Mouse (Mus musculus): ENCODE measurements at regions not wholly inside any gene's neighbourhood (a gene's known extent, or its start where the extent isn't known, plus 50 kb on each side); places are given as distances from the start of the nearest gene placed in this dataset.

GRCm38 (mm10) chr2:118035333-118035732, 76.3 kb upstream of the Thbs1 start:
- DNase-seq (ENCODE audit: low read depth): no peak

- DNase-seq (ENCODE audit: low read depth): no peak
Observed at GRCm38 (mm10) chr2:118038859-118039818, 72.5 kb upstream of the Thbs1 start.

GRCm38 (mm10) chr2:118039819-118040206, 71.9 kb upstream of the Thbs1 start:
- no peak for DNase-seq (ENCODE audit: low read depth)

- no peak for DNase-seq (ENCODE audit: low read depth)
Observed at GRCm38 (mm10) chr2:118042380-118043055, 69.2 kb upstream of the Thbs1 start.

- DNase-seq (ENCODE audit: low read depth): no peak
Observed at GRCm38 (mm10) chr2:118044666-118045065, 67.0 kb upstream of the Thbs1 start.

GRCm38 (mm10) chr2:118050326-118050725, 61.4 kb upstream of the Thbs1 start:
- DNase-seq (ENCODE audit: low read depth): no peak

GRCm38 (mm10) chr2:118051610-118052009, 60.1 kb upstream of the Thbs1 start:
- no peak for DNase-seq (ENCODE audit: low read depth)

- DNase-seq (ENCODE audit: low read depth): no peak
Observed at GRCm38 (mm10) chr2:118053512-118053911, 58.2 kb upstream of the Thbs1 start.

GRCm38 (mm10) chr2:118058654-118059395, 52.9 kb upstream of the Thbs1 start:
- no peak for DNase-seq (ENCODE audit: low read depth)

GRCm38 (mm10) chr2:118061291-118061690, 50.4 kb upstream of the Thbs1 start:
- DNase-seq (ENCODE audit: low read depth): no peak

Measured in induced T-regulatory cell, adult 2 months (primary cell).